Mouse (Mus musculus) CH12.LX (cell line): ENCODE measurements around the gene Sncb. TPM values are rescaled to one million over a fixed set of nuclear protein-coding genes. Genes with fewer than 3 reads are reported as not detected.

Experiments
- DNase-seq: peaks from one replicate; pipeline ENCODE4 v3.0.0-alpha.2; 2013; ENCODE audit errors: extremely low read depth
- H3K27ac ChIP-seq: 2 replicates; pipeline ENCODE4 v1.5.1; 2012; ENCODE audit warnings: low read depth, mild to moderate bottlenecking, control low read depth, moderate library complexity; ENCODE audit not compliant: insufficient read depth
- H3K27me3 ChIP-seq: replicated peaks from 2 replicates; pipeline ENCODE3; 2012; ENCODE audit warnings: inconsistent platforms
- H3K36me3 ChIP-seq, 2 experiments: replicated peaks in 1 of 2; 2 replicates each; pipeline versions ENCODE3 to v1.6.1; 2012; ENCODE audit warnings: inconsistent platforms in 1 of 2, low read length in 1 of 2, mild to moderate bottlenecking in 1 of 2, mixed read lengths in 1 of 2, moderate library complexity in 1 of 2; ENCODE audit not compliant: control insufficient read depth in 1 of 2, insufficient read depth in 1 of 2
- H3K4me1 ChIP-seq, 2 experiments: 2 replicates each; pipeline ENCODE4 v1.6.1; 2012; ENCODE audit warnings: inconsistent platforms in 1 of 2, moderate library complexity in 1 of 2; ENCODE audit not compliant: insufficient read depth in 2 of 2, control insufficient read depth in 1 of 2
- H3K4me2 ChIP-seq: 2 replicates; pipeline ENCODE4 v1.6.1; 2012; ENCODE audit warnings: low read depth, mild to moderate bottlenecking, control low read depth; ENCODE audit not compliant: poor library complexity, insufficient read depth, severe bottlenecking
- H3K4me3 ChIP-seq, 3 experiments: fragments of 150-350 bp in 1 of 3; sonication (generic) in 1 of 3; replicated peaks in 1 of 3; 2 replicates each; pipeline versions ENCODE3 to v1.5.1; 2011 to 2012; ENCODE audit warnings: low read depth in 2 of 3, low read length in 2 of 3, mild to moderate bottlenecking in 2 of 3, moderate library complexity in 2 of 3, control low read depth in 1 of 3, improper control_type of control experiment in 1 of 3, inconsistent platforms in 1 of 3, mixed read lengths in 1 of 3; ENCODE audit not compliant: poor library complexity in 1 of 3
- H3K79me2 ChIP-seq: replicated peaks from 2 replicates; pipeline ENCODE4 v1.6.1; 2012; ENCODE audit warnings: mild to moderate bottlenecking, moderate library complexity; ENCODE audit not compliant: control insufficient read depth, poor library complexity, insufficient read depth, severe bottlenecking; ENCODE audit errors: extremely low read depth
- H3K9ac ChIP-seq: 2 replicates; pipeline ENCODE4 v1.6.1; 2012; ENCODE audit warnings: low read depth, mild to moderate bottlenecking, control low read depth, moderate library complexity; ENCODE audit not compliant: insufficient read depth
- H3K9me3 ChIP-seq: replicated peaks from 2 replicates; pipeline ENCODE3; 2012; ENCODE audit warnings: low read length, inconsistent platforms, mixed read lengths
- BHLHE40 ChIP-seq: IDR thresholded peaks from 2 replicates; pipeline ENCODE4 v1.6.1; 2011; ENCODE audit warnings: mild to moderate bottlenecking, low read depth, low read length, improper control_type of control experiment
- CHD1 ChIP-seq: IDR thresholded peaks from 2 replicates; pipeline ENCODE4 v1.6.1; 2012; ENCODE audit warnings: low read depth, low read length, improper control_type of control experiment, inconsistent platforms
- CHD2 ChIP-seq: IDR thresholded peaks from 2 replicates; pipeline ENCODE4 v1.6.1; 2011; ENCODE audit warnings: low read length, improper control_type of control experiment
- CTCF ChIP-seq, 2 experiments: IDR thresholded peaks in 1 of 2; conservative IDR thresholded peaks in 1 of 2; 2 replicates each; pipeline ENCODE4 v1.5.1; 2011 to 2012; ENCODE audit warnings: low read depth in 2 of 2, low read length in 2 of 2, improper control_type of control experiment in 1 of 2, inconsistent platforms in 1 of 2, mild to moderate bottlenecking in 1 of 2, moderate library complexity in 1 of 2
- ELF1 ChIP-seq: IDR thresholded peaks from 2 replicates; pipeline ENCODE4 v1.6.1; 2014; ENCODE audit warnings: low read depth, mild to moderate bottlenecking, inconsistent platforms, low read length, improper control_type of control experiment
- EP300 ChIP-seq: IDR thresholded peaks from 2 replicates; pipeline ENCODE4 v1.6.1; 2011; ENCODE audit warnings: low read length, improper control_type of control experiment
- GABPA ChIP-seq: IDR thresholded peaks from 2 replicates; pipeline ENCODE4 v1.6.1; 2012; ENCODE audit warnings: low read depth, low read length, improper control_type of control experiment, inconsistent platforms; ENCODE audit not compliant: insufficient replicate concordance
- HCFC1 ChIP-seq: IDR thresholded peaks from 2 replicates; pipeline ENCODE4 v1.6.1; 2012; ENCODE audit warnings: low read depth, mild to moderate bottlenecking, inconsistent platforms, low read length, improper control_type of control experiment
- IRF4 ChIP-seq: IDR thresholded peaks from 2 replicates; pipeline ENCODE4 v1.6.1; 2014; ENCODE audit warnings: low read depth, mild to moderate bottlenecking, inconsistent platforms, low read length, improper control_type of control experiment
- JUND ChIP-seq: conservative IDR thresholded peaks from 2 replicates; pipeline ENCODE4 v1.6.1; 2011; ENCODE audit warnings: low read depth, low read length, improper control_type of control experiment
- MAFK ChIP-seq: IDR thresholded peaks from 2 replicates; pipeline ENCODE4 v1.6.1; 2011; ENCODE audit warnings: low read length, improper control_type of control experiment; ENCODE audit not compliant: insufficient replicate concordance
- MAX ChIP-seq: IDR thresholded peaks from 2 replicates; pipeline ENCODE4 v1.6.1; 2011; ENCODE audit warnings: low read length, improper control_type of control experiment
- MAZ ChIP-seq: IDR thresholded peaks from 2 replicates; pipeline ENCODE4 v1.6.1; 2012; ENCODE audit warnings: low read depth, mild to moderate bottlenecking, inconsistent platforms, low read length, improper control_type of control experiment, moderate library complexity
- MEF2A ChIP-seq: IDR thresholded peaks from 2 replicates; pipeline ENCODE4 v1.6.1; 2014; ENCODE audit warnings: low read depth, mild to moderate bottlenecking, inconsistent platforms, low read length, improper control_type of control experiment, borderline replicate concordance
- MXI1 ChIP-seq: IDR thresholded peaks from 2 replicates; pipeline ENCODE4 v1.6.1; 2011; ENCODE audit warnings: mild to moderate bottlenecking, low read depth, low read length, improper control_type of control experiment
- NELFE ChIP-seq: IDR thresholded peaks from 2 replicates; pipeline ENCODE4 v1.6.1; 2011; ENCODE audit warnings: low read depth, low read length, improper control_type of control experiment
- PAX5 ChIP-seq: IDR thresholded peaks from 2 replicates; pipeline ENCODE4 v1.6.1; 2012; ENCODE audit warnings: low read length, inconsistent platforms, mixed read lengths
- RAD21 ChIP-seq: IDR thresholded peaks from 2 replicates; pipeline ENCODE4 v1.6.1; 2011; ENCODE audit warnings: low read depth, mild to moderate bottlenecking, low read length, improper control_type of control experiment, moderate library complexity
- RCOR1 ChIP-seq: conservative IDR thresholded peaks from 2 replicates; pipeline ENCODE4 v1.6.1; 2012; ENCODE audit warnings: low read depth, mild to moderate bottlenecking, inconsistent platforms, low read length, improper control_type of control experiment
- SMC3 ChIP-seq: IDR thresholded peaks from 2 replicates; pipeline ENCODE4 v1.6.1; 2011; ENCODE audit warnings: low read depth, low read length, improper control_type of control experiment
- TBP ChIP-seq: conservative IDR thresholded peaks from 2 replicates; pipeline ENCODE4 v1.6.1; 2011; ENCODE audit warnings: low read depth, low read length, improper control_type of control experiment
- TCF12 ChIP-seq: IDR thresholded peaks from 2 replicates; pipeline ENCODE4 v1.6.1; 2014; ENCODE audit warnings: low read depth, mild to moderate bottlenecking, inconsistent platforms, low read length, improper control_type of control experiment
- ZKSCAN1 ChIP-seq: IDR thresholded peaks from 2 replicates; pipeline ENCODE4 v1.6.1; 2012; ENCODE audit warnings: low read depth, inconsistent platforms, low read length, improper control_type of control experiment, borderline replicate concordance
- ZMIZ1 ChIP-seq: IDR thresholded peaks from 2 replicates; pipeline ENCODE4 v1.6.1; 2012; ENCODE audit warnings: low read depth, mild to moderate bottlenecking, inconsistent platforms, low read length, improper control_type of control experiment
- dilution Hi-C: fragments of 300-500 bp; cut with MboI; formaldehyde crosslinking; loops from 2 replicates; pipeline ENCODE4 v1.14.3; 2020; ENCODE audit warnings: low sequenced_read_pairs; ENCODE audit not compliant: extremely low pct_unique_long_range_greater_than_20kb, extremely low pct_ligation_motif_present
- in situ Hi-C: fragments of 300-500 bp; cut with MboI; formaldehyde crosslinking; loops from 3 replicates; pipeline ENCODE4 v1.14.3; 2019; ENCODE audit warnings: low sequenced_read_pairs, low pct_ligation_motif_present, low pct_unique_long_range_greater_than_20kb, mixed read lengths
- polyA plus RNA-seq: library from polyadenylated mRNA; unstranded; fragments of >175 nt; gene quantifications from 2 replicates; pipeline ENCODE4 v1.2.1, GENCODE M21; 2012; ENCODE audit warnings: low read depth; ENCODE audit not compliant: insufficient read length
- total RNA-seq, 2 experiments: library from RNA; depleted of rRNA; stranded (reverse); fragments of 300-350 nt in 1 of 2; fragments of >200 nt in 1 of 2; gene quantifications; 2 replicates each; pipeline ENCODE4 v1.2.3; 2012 to 2014

Sncb gene
- total and polyA plus RNA-seq, 3 experiments: not detected

DNA sequence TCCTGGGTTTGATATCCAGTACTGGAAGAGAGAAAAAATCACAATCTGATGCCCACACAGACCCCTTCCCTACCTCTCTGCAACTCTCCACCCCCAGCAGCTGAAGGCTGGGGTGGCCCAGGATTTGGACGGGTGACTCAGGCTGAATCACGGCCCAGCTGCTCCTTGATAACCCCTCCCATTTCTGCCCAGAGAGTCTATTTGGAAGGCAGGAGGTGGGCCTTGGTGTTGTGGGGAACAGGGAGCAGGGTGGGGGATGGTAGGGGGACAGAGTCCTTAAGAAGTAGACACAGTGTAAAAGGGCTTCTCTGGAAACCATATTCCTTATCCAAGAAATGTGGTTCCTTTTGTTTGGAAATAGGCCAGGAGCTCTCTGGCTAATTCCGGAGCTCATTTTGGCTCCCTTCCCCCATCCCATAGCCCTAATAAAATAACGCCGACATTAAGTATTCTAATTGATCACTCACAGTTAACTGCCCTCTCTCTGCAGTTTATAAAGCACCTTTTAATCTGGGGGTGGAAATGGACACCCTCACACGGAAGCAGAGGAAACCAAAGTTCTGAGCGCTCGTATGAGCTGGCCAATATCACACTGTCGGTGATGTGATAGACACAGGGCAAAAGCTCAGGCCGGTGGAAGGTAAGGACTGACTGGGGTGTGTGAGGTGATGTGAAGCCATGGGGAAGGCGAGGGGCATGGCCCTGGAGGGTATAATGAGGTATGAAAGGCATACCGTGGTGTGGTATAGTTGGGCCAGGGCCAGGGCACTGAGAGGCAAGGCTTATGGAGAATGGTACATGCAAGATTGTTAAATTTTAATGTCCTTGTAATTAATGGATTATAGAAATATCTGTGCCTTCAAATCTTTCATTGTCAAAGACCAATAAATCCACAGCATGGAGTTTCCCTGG lies 12.0 kb downstream of the Sncb start:
- Histone ChIP-seq H3K4me2 (no peak overlapping the region), H3K27me3 (peaks cover 61% of the 10 kb centered on the region), H3K9me3 (peaks cover 9% of the 10 kb centered on the region), H3K4me3 (no peak overlapping the region), H3K27ac (no peak overlapping the region), H3K79me2 (no peaks in the 10 kb centered on the region), H3K4me1 (no peaks in the 10 kb centered on the region), H3K36me3 (no peaks in the 10 kb centered on the region), H3K9ac (no peak overlapping the region)
- no peak for DNase-seq
- dilution Hi-C loops (no loop called here), in situ Hi-C loops (no loop called here)
- TF ChIP-seq JUND (no peak), PAX5 (no peak), RAD21 (no peak), ZKSCAN1 (no peak), RCOR1 (no peak), TCF12 (no peak), HCFC1 (no peak), GABPA (no peak), MEF2A (no peak)

DNA sequence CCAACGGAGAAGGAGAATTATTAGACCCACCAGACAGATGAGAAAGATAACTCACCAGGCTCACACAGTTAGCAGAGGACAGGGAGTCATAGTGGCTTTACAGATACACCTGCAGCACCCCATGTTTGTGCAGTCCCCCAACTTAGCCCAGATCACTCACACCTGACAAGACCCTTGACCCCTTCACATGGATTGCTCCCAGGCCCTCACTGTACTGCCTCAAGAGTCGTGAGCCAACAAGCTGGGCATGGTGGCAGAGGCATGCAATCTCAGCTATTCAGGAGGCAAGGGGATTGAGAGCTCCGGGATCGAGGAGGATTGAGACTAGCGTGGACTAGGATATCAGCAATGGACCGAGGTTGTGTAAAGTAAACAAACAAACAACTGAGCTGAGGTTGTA lies 12.7 kb downstream of the Sncb start:
- dilution Hi-C loops: no loop called here
- H3K27ac ChIP-seq: no peak overlapping the region
- TF ChIP-seq MAX (no peak), RCOR1 (no peak), MXI1 (no peak), ELF1 (no peak)
- in situ Hi-C loops: no loop called here
- peaks cover 59% of the 10 kb centered on the region for H3K27me3 ChIP-seq
- no peak overlapping the region for H3K4me3 ChIP-seq
- no peaks in the 10 kb centered on the region for H3K4me1 ChIP-seq
- DNase-seq: no peak
- no peak overlapping the region for H3K9ac ChIP-seq
- H3K9me3 ChIP-seq: peaks cover 10% of the 10 kb centered on the region
- no peaks in the 10 kb centered on the region for H3K36me3 ChIP-seq
- no peaks in the 10 kb centered on the region for H3K79me2 ChIP-seq
- no peak overlapping the region for H3K4me2 ChIP-seq

DNA sequence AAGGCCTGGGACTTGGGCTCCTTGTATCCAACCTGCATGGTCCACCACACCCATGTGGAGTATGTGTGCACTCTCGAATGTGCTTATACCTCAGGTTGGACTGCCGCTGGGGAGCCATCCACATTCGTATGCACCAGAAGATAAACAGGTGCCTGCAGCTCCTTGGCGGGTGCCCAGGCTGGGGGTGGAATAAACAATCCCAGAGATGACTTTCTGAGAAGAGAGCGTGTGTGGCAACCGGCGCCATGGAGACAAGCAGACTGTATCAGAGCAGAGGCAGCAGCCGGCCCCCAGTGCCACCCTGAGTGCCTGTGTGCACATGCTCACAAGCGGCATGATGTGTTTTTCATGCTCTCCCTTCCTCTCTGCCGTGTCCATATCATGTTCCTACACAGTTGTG lies 13.7 kb downstream of the Sncb start:
- Histone ChIP-seq H3K9me3 (peaks cover 7% of the 10 kb centered on the region), H3K36me3 (no peaks in the 10 kb centered on the region), H3K79me2 (no peaks in the 10 kb centered on the region), H3K4me3 (no peak overlapping the region), H3K27ac (no peak overlapping the region), H3K9ac (no peak overlapping the region), H3K27me3 (peaks cover 56% of the 10 kb centered on the region), H3K4me1 (no peaks in the 10 kb centered on the region), H3K4me2 (no peak overlapping the region)
- in situ Hi-C loops: no loop called here
- DNase-seq: no peak
- dilution Hi-C loops: no loop called here
- TF ChIP-seq MXI1 (no peak), MAX (no peak), SMC3 (no peak), GABPA (no peak), EP300 (no peak), CHD1 (no peak), MAFK (no peak), NELFE (no peak), CTCF (conservative IDR thresholded peaks at IDR 0.05 in 1 of 2, IDR thresholded peaks at IDR 0.05 in 1 of 2; ENCODE audit: low read depth in 2 of 2, low read length in 2 of 2) (no peak), TBP (no peak), RCOR1 (no peak), MAZ (no peak), ZMIZ1 (no peak), CHD2 (no peak), ELF1 (no peak), JUND (no peak), BHLHE40 (no peak), IRF4 (no peak)
